Mouse (Mus musculus): ENCODE measurements around the gene Aqp1. TPM values are rescaled to one million over a fixed set of nuclear protein-coding genes. Genes with fewer than 3 reads are reported as not detected.
A peak's percentile ranks its signal among the peaks of the same experiment; 100 is the strongest.

Gene Aqp1
- polyA plus RNA-seq, 1 experiment from 2014 or later = 1.3 TPM

DNA sequence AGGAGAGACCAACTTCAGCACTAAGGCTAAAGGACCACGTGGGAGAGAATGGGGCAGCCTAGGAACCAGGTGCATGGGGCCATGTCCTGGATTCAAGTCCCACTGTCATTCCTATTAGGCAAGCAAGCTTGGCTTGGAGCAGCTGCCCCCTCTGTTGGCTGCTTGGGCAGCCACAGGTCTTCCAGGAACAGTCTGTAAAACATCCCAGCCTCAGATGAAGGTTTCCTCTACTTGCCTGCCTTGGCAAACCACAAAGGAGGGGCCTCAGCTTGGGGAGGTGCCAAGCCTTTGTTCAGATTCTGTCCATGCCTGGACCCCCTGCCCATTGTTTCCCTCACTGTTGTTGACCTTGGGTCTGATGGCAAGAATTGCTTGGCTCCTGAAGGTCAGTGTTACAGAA lies 11.4 kb upstream of the Aqp1 start:
- Histone ChIP-seq H3K9me3 (ENCODE audit: control insufficient read depth, low read length) (no peaks in the 10 kb centered on the region), H3K4me2 (ENCODE audit: low read length) (no peak overlapping the region), H3K27ac (replicated peaks; ENCODE audit: low read depth, low read length) (no peak overlapping the region), H3K4me1 (ENCODE audit: control insufficient read depth, insufficient read depth, low read length) (no peaks in the 10 kb centered on the region), H3K9ac (replicated peaks; ENCODE audit: low read length) (no peak overlapping the region), H3K27me3 (ENCODE audit: control insufficient read depth, insufficient read depth, low read length) (no peaks in the 10 kb centered on the region), H3K4me3 (replicated peaks; ENCODE audit: low read depth, low read length) (no peak overlapping the region), H3K36me3 (ENCODE audit: control insufficient read depth, insufficient read depth, low read length) (no peaks in the 10 kb centered on the region)
- DNase-seq (no peak), ATAC-seq (ENCODE audit: low FRiP score, low TSS enrichment) (no peak)
- 68% methylated on average over 1 of the region's 1 CpGs for WGBS

- Histone ChIP-seq H3K4me2 (ENCODE audit: low read length) (no peak overlapping the region), H3K9ac (replicated peaks; ENCODE audit: low read length) (no peak overlapping the region), H3K4me1 (ENCODE audit: control insufficient read depth, insufficient read depth, low read length) (no peaks in the 10 kb centered on the region), H3K27me3 (ENCODE audit: control insufficient read depth, insufficient read depth, low read length) (no peaks in the 10 kb centered on the region), H3K4me3 (replicated peaks; ENCODE audit: low read depth, low read length) (no peak overlapping the region), H3K27ac (replicated peaks; ENCODE audit: low read depth, low read length) (no peak overlapping the region), H3K9me3 (ENCODE audit: control insufficient read depth, low read length) (no peaks in the 10 kb centered on the region), H3K36me3 (ENCODE audit: control insufficient read depth, insufficient read depth, low read length) (no peaks in the 10 kb centered on the region)
- WGBS = 86% methylated on average over 4 of the region's 4 CpGs
- ATAC-seq (ENCODE audit: low FRiP score, low TSS enrichment) (no peak), DNase-seq (no peak)
These were observed 9.9 kb upstream of the Aqp1 start for GRCm38 (mm10) chr6:55326299-55326698.

- no peaks in the 10 kb centered on the region for H3K9me3 ChIP-seq (ENCODE audit: control insufficient read depth, low read length)
- WGBS = 86% methylated on average over 13 of the region's 13 CpGs
- no peak overlapping the region for H3K4me2 ChIP-seq (ENCODE audit: low read length)
- no peak overlapping the region for H3K4me3 ChIP-seq (replicated peaks; ENCODE audit: low read depth, low read length)
- no peak for DNase-seq
- ATAC-seq (ENCODE audit: low FRiP score, low TSS enrichment) = no peak
- peaks cover 2% of the 10 kb centered on the region; the same call in 1 of the 2 replicates for H3K4me1 ChIP-seq (ENCODE audit: control insufficient read depth, insufficient read depth, low read length)
- no peak overlapping the region for H3K9ac ChIP-seq (replicated peaks; ENCODE audit: low read length)
- H3K27ac ChIP-seq (replicated peaks; ENCODE audit: low read depth, low read length) = no peak overlapping the region
- no peaks in the 10 kb centered on the region for H3K27me3 ChIP-seq (ENCODE audit: control insufficient read depth, insufficient read depth, low read length)
- H3K36me3 ChIP-seq (ENCODE audit: control insufficient read depth, insufficient read depth, low read length) = no peaks in the 10 kb centered on the region
These were observed 8.9 kb upstream of the Aqp1 start for GRCm38 (mm10) chr6:55327326-55327725.

- Histone ChIP-seq H3K4me3 (replicated peaks; ENCODE audit: low read depth, low read length) (no peak overlapping the region), H3K9ac (replicated peaks; ENCODE audit: low read length) (no peak overlapping the region), H3K27me3 (ENCODE audit: control insufficient read depth, insufficient read depth, low read length) (no peaks in the 10 kb centered on the region), H3K4me1 (ENCODE audit: control insufficient read depth, insufficient read depth, low read length) (peaks cover 2% of the 10 kb centered on the region; the same call in 1 of the 2 replicates), H3K4me2 (ENCODE audit: low read length) (no peak overlapping the region), H3K36me3 (ENCODE audit: control insufficient read depth, insufficient read depth, low read length) (no peaks in the 10 kb centered on the region), H3K9me3 (ENCODE audit: control insufficient read depth, low read length) (no peaks in the 10 kb centered on the region), H3K27ac (replicated peaks; ENCODE audit: low read depth, low read length) (no peak overlapping the region)
- no peak for DNase-seq
- ATAC-seq (ENCODE audit: low FRiP score, low TSS enrichment) = no peak
- 86% methylated on average over 4 of the region's 4 CpGs for WGBS
These were observed 8.1 kb upstream of the Aqp1 start for GRCm38 (mm10) chr6:55328179-55328578.

- ATAC-seq (ENCODE audit: low FRiP score, low TSS enrichment) (no peak), DNase-seq (no peak)
- no peaks in the 10 kb centered on the region for H3K36me3 ChIP-seq (ENCODE audit: control insufficient read depth, insufficient read depth, low read length)
- peaks cover 4% of the 10 kb centered on the region; the same call in 1 of the 2 replicates for H3K4me1 ChIP-seq (ENCODE audit: control insufficient read depth, insufficient read depth, low read length)
- 73% methylated on average over 6 of the region's 6 CpGs for WGBS
- no peak overlapping the region for H3K4me3 ChIP-seq (replicated peaks; ENCODE audit: low read depth, low read length)
- H3K9ac ChIP-seq (replicated peaks; ENCODE audit: low read length) = no peak overlapping the region
- no peak overlapping the region for H3K4me2 ChIP-seq (ENCODE audit: low read length)
- H3K9me3 ChIP-seq (ENCODE audit: control insufficient read depth, low read length) = no peaks in the 10 kb centered on the region
- no peak overlapping the region for H3K27ac ChIP-seq (replicated peaks; ENCODE audit: low read depth, low read length)
- H3K27me3 ChIP-seq (ENCODE audit: control insufficient read depth, insufficient read depth, low read length) = no peaks in the 10 kb centered on the region
These were observed 4.9 kb upstream of the Aqp1 start for GRCm38 (mm10) chr6:55331315-55331714.

DNA sequence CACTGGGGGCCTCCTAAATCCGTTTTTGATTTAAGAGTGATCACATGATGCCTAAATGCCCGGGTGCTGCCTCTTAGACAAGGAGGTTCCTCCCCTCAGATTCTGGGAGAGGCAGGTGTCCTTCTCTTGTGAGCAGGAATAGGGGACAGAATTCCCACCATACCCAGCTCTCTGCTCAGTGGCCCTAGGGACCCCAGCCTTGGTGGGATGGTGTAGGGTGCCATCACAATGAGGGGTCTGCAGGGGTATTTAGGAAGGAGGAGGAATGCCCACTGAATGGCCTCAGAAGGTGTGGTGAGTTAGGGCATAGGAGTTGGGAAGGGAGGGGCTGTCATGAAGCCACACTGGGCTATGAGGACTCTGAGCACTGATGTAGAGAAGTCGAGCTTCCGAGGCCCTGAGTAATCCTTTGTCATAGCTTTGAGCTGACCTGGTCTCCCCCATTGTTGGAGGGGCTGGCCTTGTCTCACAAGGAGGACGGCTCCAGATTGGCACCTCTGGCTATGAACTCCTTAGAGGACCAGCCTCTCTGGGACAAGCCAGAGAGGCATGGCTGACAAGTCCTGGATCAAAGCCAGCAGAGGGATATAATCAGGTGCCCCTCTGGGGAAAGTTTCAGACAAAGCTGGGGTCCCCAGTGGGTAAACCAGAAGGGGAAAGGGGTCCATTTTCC lies 4.0 kb upstream of the Aqp1 start:
- Histone ChIP-seq H3K27ac (replicated peaks; ENCODE audit: low read depth, low read length) (no peak overlapping the region), H3K27me3 (ENCODE audit: control insufficient read depth, insufficient read depth, low read length) (no peaks in the 10 kb centered on the region), H3K4me1 (ENCODE audit: control insufficient read depth, insufficient read depth, low read length) (peaks cover 6% of the 10 kb centered on the region; the same call in 1 of the 2 replicates), H3K9ac (replicated peaks; ENCODE audit: low read length) (no peak overlapping the region), H3K4me2 (ENCODE audit: low read length) (no peak overlapping the region), H3K9me3 (ENCODE audit: control insufficient read depth, low read length) (no peaks in the 10 kb centered on the region), H3K36me3 (ENCODE audit: control insufficient read depth, insufficient read depth, low read length) (no peaks in the 10 kb centered on the region), H3K4me3 (replicated peaks; ENCODE audit: low read depth, low read length) (no peak overlapping the region)
- 39% methylated on average over 5 of the region's 5 CpGs for WGBS
- DNase-seq (peak; percentile 51), ATAC-seq (ENCODE audit: low FRiP score, low TSS enrichment) (0 out of 2 replicates have a peak, but pooled peaks have one; percentile 22)

DNA sequence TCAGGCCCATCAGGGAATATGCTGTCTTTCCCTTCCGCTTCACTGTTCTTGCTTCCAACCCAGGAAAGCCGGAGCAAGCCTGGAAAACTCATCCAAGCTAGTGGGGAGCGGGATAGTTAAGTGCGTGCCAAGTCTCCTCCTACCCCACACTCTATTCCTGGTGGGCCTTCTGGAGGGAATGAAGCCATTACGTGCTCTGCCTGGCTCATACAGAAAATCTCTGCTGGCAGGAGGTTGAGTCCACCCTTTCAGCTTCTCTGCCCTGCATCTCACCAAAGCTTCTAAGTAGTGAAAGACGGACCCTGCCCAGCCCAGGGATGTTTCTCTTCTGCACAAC lies 3.5 kb upstream of the Aqp1 start:
- ATAC-seq (ENCODE audit: low FRiP score, low TSS enrichment) = no peak

DNA sequence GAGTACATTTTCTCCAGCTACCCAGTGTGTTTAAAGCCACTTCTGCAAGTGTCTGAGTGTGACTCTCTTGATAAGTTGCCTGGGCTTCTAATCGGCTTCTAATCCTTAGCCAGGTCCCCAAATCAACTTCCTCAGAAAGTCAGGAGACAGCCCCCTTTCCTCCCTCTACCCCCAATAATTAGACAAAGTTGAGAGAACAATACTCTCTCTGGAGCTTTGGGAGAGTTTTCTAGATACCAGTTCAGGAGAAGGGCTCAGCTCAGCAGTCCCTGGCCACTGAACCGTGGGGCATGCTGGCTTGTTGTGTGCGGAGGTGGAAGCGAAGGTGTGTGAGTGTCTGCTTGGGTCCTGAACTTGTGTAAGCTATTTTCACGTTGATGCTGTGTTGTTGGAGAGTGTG lies 1.0 kb downstream of the Aqp1 start:
- no peak overlapping the region for H3K9ac ChIP-seq (replicated peaks; ENCODE audit: low read length)
- H3K4me1 ChIP-seq (ENCODE audit: control insufficient read depth, insufficient read depth, low read length) = peaks cover 4% of the 10 kb centered on the region; the same call in 1 of the 2 replicates
- H3K4me3 ChIP-seq (replicated peaks; ENCODE audit: low read depth, low read length) = no peak overlapping the region
- H3K9me3 ChIP-seq (ENCODE audit: control insufficient read depth, low read length) = no peaks in the 10 kb centered on the region
- no peak overlapping the region for H3K27ac ChIP-seq (replicated peaks; ENCODE audit: low read depth, low read length)
- WGBS = 77% methylated on average over 5 of the region's 5 CpGs
- no peaks in the 10 kb centered on the region for H3K27me3 ChIP-seq (ENCODE audit: control insufficient read depth, insufficient read depth, low read length)
- DNase-seq = no peak
- ATAC-seq (ENCODE audit: low FRiP score, low TSS enrichment) = no peak
- no peaks in the 10 kb centered on the region for H3K36me3 ChIP-seq (ENCODE audit: control insufficient read depth, insufficient read depth, low read length)
- no peak overlapping the region for H3K4me2 ChIP-seq (ENCODE audit: low read length)

More for the DNA sequence above, 3.5 kb upstream of the Aqp1 start:
- no peak overlapping the region for H3K4me3 ChIP-seq (replicated peaks; ENCODE audit: low read depth, low read length)
- H3K4me2 ChIP-seq (ENCODE audit: low read length) = no peak overlapping the region
- peaks cover 6% of the 10 kb centered on the region; the same call in 1 of the 2 replicates for H3K4me1 ChIP-seq (ENCODE audit: control insufficient read depth, insufficient read depth, low read length)
- no peak overlapping the region for H3K9ac ChIP-seq (replicated peaks; ENCODE audit: low read length)
- DNase-seq = peak; percentile 47
- no peak overlapping the region for H3K27ac ChIP-seq (replicated peaks; ENCODE audit: low read depth, low read length)
- 74% methylated on average over 6 of the region's 6 CpGs for WGBS
- H3K27me3 ChIP-seq (ENCODE audit: control insufficient read depth, insufficient read depth, low read length) = no peaks in the 10 kb centered on the region
- H3K9me3 ChIP-seq (ENCODE audit: control insufficient read depth, low read length) = no peaks in the 10 kb centered on the region
- H3K36me3 ChIP-seq (ENCODE audit: control insufficient read depth, insufficient read depth, low read length) = no peaks in the 10 kb centered on the region

- DNase-seq (no peak), ATAC-seq (ENCODE audit: low FRiP score, low TSS enrichment) (no peak)
- WGBS = 58% methylated on average over 6 of the region's 6 CpGs
- no peak overlapping the region for H3K4me2 ChIP-seq (ENCODE audit: low read length)
- H3K4me1 ChIP-seq (ENCODE audit: control insufficient read depth, insufficient read depth, low read length) = 0 out of 2 replicates have a peak, but pooled peaks cover 4% of the 10 kb centered on the region
- H3K36me3 ChIP-seq (ENCODE audit: control insufficient read depth, insufficient read depth, low read length) = no peaks in the 10 kb centered on the region
- no peak overlapping the region for H3K27ac ChIP-seq (replicated peaks; ENCODE audit: low read depth, low read length)
- no peak overlapping the region for H3K9ac ChIP-seq (replicated peaks; ENCODE audit: low read length)
- no peaks in the 10 kb centered on the region for H3K9me3 ChIP-seq (ENCODE audit: control insufficient read depth, low read length)
- no peaks in the 10 kb centered on the region for H3K27me3 ChIP-seq (ENCODE audit: control insufficient read depth, insufficient read depth, low read length)
- H3K4me3 ChIP-seq (replicated peaks; ENCODE audit: low read depth, low read length) = no peak overlapping the region
These were observed 1.8 kb downstream of the Aqp1 start for GRCm38 (mm10) chr6:55338077-55338476.
